In the genomic region with DNA sequence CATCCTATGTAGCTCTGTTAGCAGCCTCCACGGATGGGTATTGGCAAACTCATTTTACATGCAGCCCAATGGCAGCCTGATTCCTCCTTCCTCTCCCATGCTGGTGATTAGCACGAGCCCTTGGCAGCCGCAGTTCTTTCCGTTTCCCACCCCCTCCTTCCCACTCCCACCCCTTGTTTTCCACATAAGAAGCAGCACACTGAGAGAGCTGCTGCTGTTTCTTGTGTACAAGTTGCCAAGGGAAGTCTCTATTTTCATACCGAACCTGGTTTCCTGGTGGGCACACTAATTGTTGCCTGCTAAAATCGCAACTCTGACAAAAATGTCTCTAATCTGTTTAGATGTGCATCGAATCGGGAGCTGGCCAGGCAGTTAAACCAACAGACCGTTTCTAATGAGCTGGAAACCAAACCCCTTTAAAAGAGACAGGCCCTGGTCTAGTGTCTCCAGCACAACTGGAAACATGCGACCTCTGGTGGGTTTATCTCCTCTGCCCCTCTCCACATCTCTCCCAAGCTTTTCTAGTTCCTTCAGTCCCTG, we compare ENCODE assay signal across 9 mouse cellular contexts.
DNase-seq lines count a peak whose midpoint lies in the region; ATAC-seq lines count a peak whose summit lies in the region.
"Had no signal": no experiment of that assay in that cellular context is flagged by ENCODE, and none has a peak within 500 bp of the region (broad histone marks: within the 10 kb centered on the region; RNA-seq: fewer than 3 reads in every experiment).

No protein-coding gene starts in this region.

- H3K9ac ChIP-seq in heart, embryonic 13.5 days: no peak overlapping the region
- H3K9ac ChIP-seq in hindbrain, embryonic 14.5 days: no peak overlapping the region
- H3K9ac ChIP-seq in midbrain, embryonic 14.5 days (replicated peaks; ENCODE audit: low read length): no peak overlapping the region

- no peak for ATAC-seq in heart, embryonic 13.5 days (ENCODE audit: extremely low read depth, insufficient number of reproducible peaks, low FRiP score, low TSS enrichment)
- ATAC-seq in hindbrain, embryonic 14.5 days (ENCODE audit: low FRiP score): peak; percentile 69; the same call in 1 of the 2 replicates
- peak; percentile 25; the same call in 1 of the 2 replicates for ATAC-seq in midbrain, embryonic 14.5 days (ENCODE audit: low FRiP score, low TSS enrichment)
- ATAC-seq in monocyte, adult 5-6 weeks (replicated peaks; ENCODE audit: insufficient number of reproducible peaks, low FRiP score, low TSS enrichment, poor library complexity, severe bottlenecking): no peak
- ATAC-seq in erythroblast, adult 5-6 weeks (replicated peaks; ENCODE audit: low FRiP score, poor library complexity, severe bottlenecking): no peak

- no peak overlapping the region for H3K4me3 ChIP-seq in heart, embryonic 13.5 days
- no peak overlapping the region for H3K4me3 ChIP-seq in hindbrain, embryonic 14.5 days (replicated peaks; ENCODE audit: low read length)
- no peak overlapping the region for H3K4me3 ChIP-seq in midbrain, embryonic 14.5 days (replicated peaks; ENCODE audit: low read depth, low read length)

- intact Hi-C loops in heart, postnatal 36 days (cut with DNase I): no loop called here
- intact Hi-C loops in gastrocnemius, postnatal 36 days (cut with DNase I): no loop called here

- H3K4me1 ChIP-seq in heart, embryonic 13.5 days: peaks cover 51% of the 10 kb centered on the region
- 0 out of 2 replicates have a peak, but pooled peaks cover 5% of the 10 kb centered on the region for H3K4me1 ChIP-seq in hindbrain, embryonic 14.5 days (replicated peaks; ENCODE audit: control insufficient read depth, insufficient read depth, low read length)
- peaks cover 7% of the 10 kb centered on the region; the same call in 1 of the 2 replicates for H3K4me1 ChIP-seq in midbrain, embryonic 14.5 days (ENCODE audit: control insufficient read depth, insufficient read depth, low read length)

- no peaks in the 10 kb centered on the region for H3K9me3 ChIP-seq in heart, embryonic 13.5 days
- H3K9me3 ChIP-seq in hindbrain, embryonic 14.5 days (ENCODE audit: control insufficient read depth, low read length): no peaks in the 10 kb centered on the region
- no peaks in the 10 kb centered on the region for H3K9me3 ChIP-seq in midbrain, embryonic 14.5 days (ENCODE audit: control insufficient read depth, low read length)

- H3K27me3 ChIP-seq in heart, embryonic 13.5 days (replicated peaks): no peaks in the 10 kb centered on the region; the same call in 1 of the 2 replicates
- H3K27me3 ChIP-seq in hindbrain, embryonic 14.5 days (ENCODE audit: control insufficient read depth, insufficient read depth, low read length): no peaks in the 10 kb centered on the region
- H3K27me3 ChIP-seq in midbrain, embryonic 14.5 days (ENCODE audit: control insufficient read depth, insufficient read depth, low read length): no peaks in the 10 kb centered on the region

- H3K4me2 ChIP-seq in heart, embryonic 13.5 days: peak overlapping the region; percentile 26
- peak overlapping the region; percentile 36 for H3K4me2 ChIP-seq in hindbrain, embryonic 14.5 days (replicated peaks)
- peak overlapping the region; percentile 38 for H3K4me2 ChIP-seq in midbrain, embryonic 14.5 days (ENCODE audit: low read length)

- no peaks in the 10 kb centered on the region for H3K36me3 ChIP-seq in heart, embryonic 13.5 days
- no peaks in the 10 kb centered on the region for H3K36me3 ChIP-seq in hindbrain, embryonic 14.5 days (replicated peaks; ENCODE audit: control insufficient read depth, insufficient read depth)
- H3K36me3 ChIP-seq in midbrain, embryonic 14.5 days (ENCODE audit: control insufficient read depth, insufficient read depth, low read length): no peaks in the 10 kb centered on the region

- DNase-seq in heart, postnatal 36 days: no peak
- peak; percentile 37 for DNase-seq in embryo, embryonic 10.5 days (ENCODE audit: low spot score)
- DNase-seq in hindbrain, embryonic 14.5 days (ENCODE audit: low spot score): peak; percentile 45
- peak; percentile 65 for DNase-seq in midbrain, embryonic 14.5 days
- no peak for DNase-seq in gastrocnemius, postnatal 36 days
- DNase-seq: adrenal gland, postnatal 14 days had no signal

- peak overlapping the region; percentile 26; the same call in 1 of the 2 replicates for H3K27ac ChIP-seq in heart, embryonic 13.5 days (replicated peaks)
- 0 out of 2 replicates have a peak overlapping the region, but pooled peaks have one; percentile 9 for H3K27ac ChIP-seq in hindbrain, embryonic 14.5 days
- no peak overlapping the region for H3K27ac ChIP-seq in midbrain, embryonic 14.5 days (replicated peaks; ENCODE audit: low read depth, low read length)

- 30% methylated on average over 10 of the region's 10 CpGs for WGBS in heart, embryonic 13.5 days
- 13% methylated on average over 10 of the region's 10 CpGs for WGBS in hindbrain, embryonic 14.5 days
- 5% methylated on average over 10 of the region's 10 CpGs for WGBS in midbrain, embryonic 14.5 days

Comparison
In these comparisons a context has a peak if more than half of its experiments do, and no peak if none do; other contexts are left out.
1. ATAC-seq: peak in hindbrain, embryonic 14.5 days (single experiment) and midbrain, embryonic 14.5 days (single experiment); none in heart, embryonic 13.5 days (single experiment), monocyte, adult 5-6 weeks (single experiment) and erythroblast, adult 5-6 weeks (single experiment).
2. DNase-seq: peak in embryo, embryonic 10.5 days (single experiment), hindbrain, embryonic 14.5 days (single experiment) and midbrain, embryonic 14.5 days (single experiment); none in heart, postnatal 36 days (0 of 2) and gastrocnemius, postnatal 36 days (0 of 2).
3. Peak in every context shown above with its lines, with median percentiles within 50 percentile points of each other: H3K4me2 ChIP-seq.